Mouse (Mus musculus): Measurements from ENCODE around the gene Hoxd10.

Gene Hoxd10

GRCm38 (mm10) chr2:74666411-74666810 lies 25.3 kb upstream of the Hoxd10 start:
- no peak for DNase-seq (ENCODE audit: low spot score in 2 of 2)

GRCm38 (mm10) chr2:74667191-74667841 lies 24.4 kb upstream of the Hoxd10 start:
- no peak for DNase-seq (ENCODE audit: low spot score in 2 of 2)

- no peak for DNase-seq (ENCODE audit: low spot score in 2 of 2)
Observed at GRCm38 (mm10) chr2:74667842-74668357, 23.8 kb upstream of the Hoxd10 start, which contains the start of gene Hoxd13. TSS of gene Hoxd13 (plus strand) at chr2:74668310.

GRCm38 (mm10) chr2:74668370-74669229 lies 23.1 kb upstream of the Hoxd10 start:
- peak in 1 of 2 experiments; percentile 30 for DNase-seq (ENCODE audit: low spot score in 2 of 2)

- no peak for DNase-seq (ENCODE audit: low spot score in 2 of 2)
Observed at GRCm38 (mm10) chr2:74669230-74669578, 22.5 kb upstream of the Hoxd10 start.

- DNase-seq (ENCODE audit: low spot score in 2 of 2) = no peak
Observed at GRCm38 (mm10) chr2:74669650-74670235, 22.0 kb upstream of the Hoxd10 start.

GRCm38 (mm10) chr2:74670632-74671188 lies 21.0 kb upstream of the Hoxd10 start:
- no peak for DNase-seq (ENCODE audit: low spot score in 2 of 2)

GRCm38 (mm10) chr2:74671847-74672246 lies 19.9 kb upstream of the Hoxd10 start:
- DNase-seq (ENCODE audit: low spot score in 2 of 2) = no peak

GRCm38 (mm10) chr2:74672481-74673362 lies 19.0 kb upstream of the Hoxd10 start:
- DNase-seq (ENCODE audit: low spot score in 2 of 2) = no peak

- DNase-seq (ENCODE audit: low spot score in 2 of 2) = no peak
Observed at GRCm38 (mm10) chr2:74673835-74674425, 17.8 kb upstream of the Hoxd10 start.

- no peak for DNase-seq (ENCODE audit: low spot score in 2 of 2)
Observed at GRCm38 (mm10) chr2:74674881-74675665, 16.7 kb upstream of the Hoxd10 start, which contains the start of gene Hoxd12. TSS of gene Hoxd12 (plus strand) at chr2:74675013.

- no peak for DNase-seq (ENCODE audit: low spot score in 2 of 2)
Observed at GRCm38 (mm10) chr2:74675666-74676282, 15.9 kb upstream of the Hoxd10 start.

GRCm38 (mm10) chr2:74676376-74677052 lies 15.2 kb upstream of the Hoxd10 start:
- no peak for DNase-seq (ENCODE audit: low spot score in 2 of 2)

- DNase-seq (ENCODE audit: low spot score in 2 of 2) = no peak
Observed at GRCm38 (mm10) chr2:74677106-74677505, 14.6 kb upstream of the Hoxd10 start.

GRCm38 (mm10) chr2:74678891-74679595 lies 12.7 kb upstream of the Hoxd10 start, which contains the start of gene Hoxd11:
TSS of gene Hoxd11 (plus strand) at chr2:74679557.
- DNase-seq (ENCODE audit: low spot score in 2 of 2) = no peak

GRCm38 (mm10) chr2:74679596-74679971 lies 12.1 kb upstream of the Hoxd10 start:
- no peak for DNase-seq (ENCODE audit: low spot score in 2 of 2)

GRCm38 (mm10) chr2:74679980-74680379 lies 11.7 kb upstream of the Hoxd10 start:
- no peak for DNase-seq (ENCODE audit: low spot score in 2 of 2)

Measured in right cerebral cortex, postnatal 10 days (tissue).